Mouse (Mus musculus) forebrain, embryonic 11.5 days (tissue): Measurements from ENCODE around the gene Spink8. TPM values are rescaled to one million over a fixed set of nuclear protein-coding genes. Genes with fewer than 3 reads are reported as not detected.

ENCODE experiments used
- ATAC-seq: fragments of 200-750 bp; cut with Nextera tagmentation; replicated peaks from 2 replicates; pipeline ENCODE4 v1.8.0; 2017; ENCODE audit warnings: moderate TSS enrichment; ENCODE audit not compliant: low FRiP score
- DNase-seq: peaks from one replicate; pipeline ENCODE4 v3.0.0-alpha.2; 2017; ENCODE audit warnings: low spot score
- H3K27ac ChIP-seq: fragments of 300-500 bp; sonication (generic); 2 replicates; pipeline ENCODE4 v1.5.1; 2014; ENCODE audit warnings: low read depth, low read length
- H3K27me3 ChIP-seq: fragments of 300-500 bp; sonication (generic); 2 replicates; pipeline ENCODE4 v1.6.1; 2014; ENCODE audit warnings: mild to moderate bottlenecking, low read length, mixed read lengths; ENCODE audit not compliant: control insufficient read depth, insufficient read depth
- H3K36me3 ChIP-seq: fragments of 300-500 bp; sonication (generic); 2 replicates; pipeline ENCODE4 v1.6.1; 2014; ENCODE audit warnings: mild to moderate bottlenecking, low read length, moderate library complexity, mixed read lengths; ENCODE audit not compliant: control insufficient read depth, insufficient read depth
- H3K4me1 ChIP-seq: fragments of 300-500 bp; sonication (generic); replicated peaks from 2 replicates; pipeline ENCODE4 v1.6.1; 2014; ENCODE audit warnings: low read length, mixed read lengths; ENCODE audit not compliant: control insufficient read depth, insufficient read depth
- H3K4me2 ChIP-seq: fragments of 300-500 bp; sonication (generic); 2 replicates; pipeline ENCODE4 v1.6.1; 2014; ENCODE audit warnings: low read depth, mild to moderate bottlenecking, low read length, moderate library complexity, mixed read lengths; ENCODE audit not compliant: severe bottlenecking
- H3K4me3 ChIP-seq: fragments of 300-500 bp; sonication (generic); 2 replicates; pipeline ENCODE4 v1.5.1; 2014; ENCODE audit warnings: low read depth, low read length
- H3K9ac ChIP-seq: fragments of 300-500 bp; sonication (generic); 2 replicates; pipeline ENCODE4 v1.6.1; 2014; ENCODE audit warnings: low read length
- H3K9me3 ChIP-seq: fragments of 300-500 bp; sonication (generic); 2 replicates; pipeline ENCODE4 v1.6.1; 2016; ENCODE audit warnings: low read length, mixed read lengths; ENCODE audit not compliant: control insufficient read depth
- WGBS: fragments of 180-500 bp; shearing (Covaris S2); extraction: QIAGEN DNeasy Blood & Tissue Kit; methylation state at CpG from one replicate; pipeline ENCODE4 v1.1.7; 2014; 5-methylcytosine and 5-hydroxymethylcytosine counted together
- polyA plus RNA-seq: library from polyadenylated mRNA; unstranded; fragments of >200 nt; fragmentation: Nextera tagmentation; extraction: Ambion mirVana; gene quantifications from 2 replicates; pipeline ENCODE4 v1.2.1, GENCODE M21; 2014

Spink8 gene
- polyA plus RNA-seq, 1 experiment from 2014 or later = not detected

- ATAC-seq (no peak), DNase-seq (no peak)
- no peak overlapping the region for H3K4me2 ChIP-seq
- H3K9ac ChIP-seq = no peak overlapping the region
- H3K36me3 ChIP-seq = no peaks in the 10 kb centered on the region
- no peaks in the 10 kb centered on the region for H3K4me1 ChIP-seq
- no peaks in the 10 kb centered on the region for H3K9me3 ChIP-seq
- H3K27me3 ChIP-seq = no peaks in the 10 kb centered on the region
- WGBS = 50% methylated on average over 3 of the region's 3 CpGs
- H3K4me3 ChIP-seq = no peak overlapping the region
- H3K27ac ChIP-seq = no peak overlapping the region
Measured at GRCm38 (mm10) chr9:109807898-109808297, 4.2 kb upstream of the Spink8 start.

- DNase-seq = no peak
- no peak overlapping the region for H3K27ac ChIP-seq
- H3K4me2 ChIP-seq = no peak overlapping the region
- no peaks in the 10 kb centered on the region for H3K27me3 ChIP-seq
- 56% methylated on average over 7 of the region's 7 CpGs for WGBS
- no peak overlapping the region for H3K9ac ChIP-seq
- no peak overlapping the region for H3K4me3 ChIP-seq
- no peaks in the 10 kb centered on the region for H3K36me3 ChIP-seq
- no peak for ATAC-seq
- no peaks in the 10 kb centered on the region for H3K4me1 ChIP-seq
- H3K9me3 ChIP-seq = no peaks in the 10 kb centered on the region
Measured at GRCm38 (mm10) chr9:109813424-109813823, 1.3 kb downstream of the Spink8 start.

GRCm38 (mm10) chr9:109816341-109816740 lies 4.3 kb downstream of the Spink8 start:
- H3K4me3 ChIP-seq = no peak overlapping the region
- no peak for ATAC-seq
- H3K9ac ChIP-seq = no peak overlapping the region
- no peaks in the 10 kb centered on the region for H3K4me1 ChIP-seq
- H3K27ac ChIP-seq = no peak overlapping the region
- no peak overlapping the region for H3K4me2 ChIP-seq
- no peaks in the 10 kb centered on the region for H3K9me3 ChIP-seq
- H3K27me3 ChIP-seq = no peaks in the 10 kb centered on the region
- H3K36me3 ChIP-seq = no peaks in the 10 kb centered on the region
- 64% methylated on average over 6 of the region's 6 CpGs for WGBS
- no peak for DNase-seq

- Histone ChIP-seq H3K27ac (no peak overlapping the region), H3K27me3 (no peaks in the 10 kb centered on the region), H3K4me1 (no peaks in the 10 kb centered on the region), H3K36me3 (no peaks in the 10 kb centered on the region), H3K4me3 (no peak overlapping the region), H3K4me2 (no peak overlapping the region), H3K9me3 (no peaks in the 10 kb centered on the region), H3K9ac (no peak overlapping the region)
- ATAC-seq = no peak
- no peak for DNase-seq
- 71% methylated on average over 4 of the region's 4 CpGs for WGBS
Measured at GRCm38 (mm10) chr9:109825739-109826138, 13.7 kb downstream of the Spink8 start.

- H3K4me2 ChIP-seq = no peak overlapping the region
- H3K27ac ChIP-seq = no peak overlapping the region
- H3K4me3 ChIP-seq = no peak overlapping the region
- no peaks in the 10 kb centered on the region for H3K9me3 ChIP-seq
- H3K9ac ChIP-seq = no peak overlapping the region
- no peaks in the 10 kb centered on the region for H3K27me3 ChIP-seq
- 83% methylated on average over 5 of the region's 5 CpGs for WGBS
- DNase-seq (no peak), ATAC-seq (no peak)
- H3K4me1 ChIP-seq = no peaks in the 10 kb centered on the region
- H3K36me3 ChIP-seq = no peaks in the 10 kb centered on the region
Measured at GRCm38 (mm10) chr9:109826181-109826580, 14.1 kb downstream of the Spink8 start.

DNA sequence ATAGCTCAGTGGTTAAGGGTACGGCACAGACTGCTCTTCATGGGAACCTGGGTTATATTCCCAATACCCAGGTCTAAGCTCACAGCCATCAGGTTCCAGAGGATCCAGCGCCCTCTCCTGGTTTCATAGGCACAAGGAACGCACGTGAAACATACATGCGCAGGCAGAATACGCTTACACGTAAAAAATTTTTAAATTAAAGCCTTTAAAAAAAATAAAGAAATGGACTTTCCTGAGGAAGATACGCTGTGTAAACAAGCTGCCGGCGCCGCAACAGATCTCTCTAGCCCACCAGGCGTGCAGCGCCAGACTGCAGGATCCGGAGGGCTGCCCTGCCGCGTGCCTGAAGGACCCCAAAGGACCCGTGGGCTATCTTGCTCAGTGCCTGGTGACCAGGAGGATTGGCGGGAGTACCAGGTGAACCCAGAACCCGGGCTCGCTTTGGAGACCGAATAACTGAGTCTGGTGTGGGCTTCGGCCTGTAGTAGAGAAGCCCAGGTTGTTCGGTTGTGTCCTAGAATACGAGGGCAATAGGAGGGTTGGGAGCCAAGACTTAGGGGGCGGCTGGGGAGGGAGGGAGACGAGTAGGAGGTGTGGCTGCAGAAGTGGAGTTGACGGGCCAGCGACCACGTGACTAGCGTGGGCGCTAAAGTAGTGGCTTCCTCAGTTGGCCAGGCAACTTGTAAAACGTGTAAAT lies 20.5 kb downstream of the Spink8 start, which contains the start of gene Nme6:
Gene Nme6, plus strand, starts transcription at position 359 of the 697 bp plus-strand sequence.
- H3K27me3 ChIP-seq = no peaks in the 10 kb centered on the region
- WGBS = under 1% methylated on average over 32 of the region's 32 CpGs
- ATAC-seq (peak; percentile 98), DNase-seq (peak; percentile 93)
- H3K4me2 ChIP-seq = peak within 1 kb of the TSS; percentile 73
- peak within 1 kb of the TSS; percentile 79 for H3K9ac ChIP-seq
- 0 out of 2 replicates have a peak, but pooled peaks cover 3% of the 10 kb centered on the region for H3K4me1 ChIP-seq
- peaks cover 3% of the 10 kb centered on the region; the same call in 1 of the 2 replicates for H3K36me3 ChIP-seq
- H3K9me3 ChIP-seq = no peaks in the 10 kb centered on the region
- no peak within 1 kb of the TSS for H3K27ac ChIP-seq
- peak within 1 kb of the TSS; percentile 57 for H3K4me3 ChIP-seq

DNA sequence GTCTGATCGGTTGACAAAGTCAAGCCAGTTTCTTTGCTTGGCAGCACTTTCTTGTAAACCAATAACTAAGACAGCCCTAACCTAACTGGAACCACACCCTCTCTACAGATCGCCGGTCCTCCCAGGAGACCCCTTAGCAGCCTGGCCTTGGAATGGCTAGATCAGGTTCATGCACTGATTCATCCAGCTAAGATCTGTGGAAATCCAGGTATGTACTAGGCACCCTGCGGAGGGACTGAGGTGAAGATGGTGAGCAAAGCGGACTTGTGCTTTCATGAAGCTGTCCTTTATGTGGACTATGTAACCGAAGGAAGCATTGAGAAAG lies 21.0 kb downstream of the Spink8 start:
- H3K36me3 ChIP-seq = peaks cover 3% of the 10 kb centered on the region; the same call in 1 of the 2 replicates
- peak overlapping the region; percentile 57 for H3K4me3 ChIP-seq
- H3K9me3 ChIP-seq = no peaks in the 10 kb centered on the region
- 0 out of 2 replicates have a peak, but pooled peaks cover 3% of the 10 kb centered on the region for H3K4me1 ChIP-seq
- peak overlapping the region; percentile 79 for H3K9ac ChIP-seq
- H3K27ac ChIP-seq = no peak overlapping the region
- peak overlapping the region; percentile 73 for H3K4me2 ChIP-seq
- 15% methylated on average over 6 of the region's 6 CpGs for WGBS
- no peaks in the 10 kb centered on the region for H3K27me3 ChIP-seq
- ATAC-seq = peak; percentile 59
- DNase-seq = no peak

DNA sequence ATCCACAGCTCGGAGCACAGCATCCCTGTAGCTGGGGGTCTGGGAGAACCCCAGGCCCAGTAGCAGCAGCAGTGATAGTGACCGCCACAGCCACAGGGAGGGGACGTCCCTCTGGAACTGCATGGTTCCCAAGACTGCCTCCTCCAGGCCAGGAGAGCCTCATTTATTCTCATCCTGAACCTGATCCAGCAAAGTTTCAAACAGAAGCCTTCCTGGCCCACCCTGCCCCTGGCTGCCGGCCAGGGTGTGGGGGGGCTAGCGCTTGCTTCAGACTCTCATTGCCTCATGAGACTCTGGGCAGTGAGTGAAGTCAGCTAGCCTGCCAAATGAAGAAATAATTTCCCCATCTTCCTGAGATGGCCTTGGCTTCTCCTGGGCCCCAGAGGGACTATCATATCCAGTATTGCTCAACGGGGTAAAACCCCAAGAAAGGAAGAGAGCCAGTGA lies 37.3 kb downstream of the Spink8 start, which contains the start of gene Camp:
Gene Camp, minus strand, starts transcription at position 306 of the 447 bp plus-strand sequence.
- no peak within 1 kb of the TSS for H3K4me3 ChIP-seq
- no peaks in the 10 kb centered on the region for H3K27me3 ChIP-seq
- no peaks in the 10 kb centered on the region for H3K9me3 ChIP-seq
- H3K4me2 ChIP-seq = no peak within 1 kb of the TSS
- no peak within 1 kb of the TSS for H3K9ac ChIP-seq
- no peaks in the 10 kb centered on the region for H3K4me1 ChIP-seq
- DNase-seq (no peak), ATAC-seq (no peak)
- no peaks in the 10 kb centered on the region for H3K36me3 ChIP-seq
- 84% methylated on average over 6 of the region's 6 CpGs for WGBS
- no peak within 1 kb of the TSS for H3K27ac ChIP-seq

DNA sequence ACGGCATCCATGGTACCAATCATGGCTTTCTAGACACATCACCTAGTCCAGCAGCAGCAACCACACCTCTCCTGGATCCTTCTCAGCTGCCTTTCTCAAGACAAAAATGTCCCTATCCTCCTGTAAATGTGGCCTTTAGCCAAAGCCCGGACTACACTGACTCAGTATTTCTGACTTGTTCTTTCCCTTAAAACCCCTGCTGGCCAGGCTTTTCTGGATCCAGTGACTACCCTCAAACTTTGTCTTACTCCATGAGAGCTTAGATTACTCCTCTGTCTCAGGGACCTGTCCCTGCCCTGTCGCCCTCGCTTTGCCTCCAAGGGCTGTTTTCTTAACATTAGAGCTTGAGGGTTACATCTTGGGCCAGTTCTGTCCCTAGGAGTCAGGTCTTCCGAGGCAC lies 38.0 kb downstream of the Spink8 start:
- Histone ChIP-seq H3K4me1 (no peaks in the 10 kb centered on the region), H3K27ac (no peak overlapping the region), H3K4me2 (no peak overlapping the region), H3K4me3 (no peak overlapping the region), H3K9me3 (no peaks in the 10 kb centered on the region), H3K27me3 (no peaks in the 10 kb centered on the region), H3K9ac (no peak overlapping the region), H3K36me3 (no peaks in the 10 kb centered on the region)
- no peak for ATAC-seq
- no peak for DNase-seq
- 89% methylated on average over 5 of the region's 5 CpGs for WGBS
